Mouse (Mus musculus) hindlimb bud, embryonic 11.5 days (tissue): ENCODE results near the gene Trim63.
"Not testable (repeated sequence)": the region's sequence is repeated elsewhere in the genome, so short reads cannot be mapped to it uniquely, and the experiment has no call there.

ENCODE experiments used
- DNase-seq: peaks from one replicate; pipeline ENCODE4 v3.0.0-alpha.2; 2012; ENCODE audit warnings: low read depth, low spot score; ENCODE audit errors: extremely low spot score

Trim63 gene

DNA sequence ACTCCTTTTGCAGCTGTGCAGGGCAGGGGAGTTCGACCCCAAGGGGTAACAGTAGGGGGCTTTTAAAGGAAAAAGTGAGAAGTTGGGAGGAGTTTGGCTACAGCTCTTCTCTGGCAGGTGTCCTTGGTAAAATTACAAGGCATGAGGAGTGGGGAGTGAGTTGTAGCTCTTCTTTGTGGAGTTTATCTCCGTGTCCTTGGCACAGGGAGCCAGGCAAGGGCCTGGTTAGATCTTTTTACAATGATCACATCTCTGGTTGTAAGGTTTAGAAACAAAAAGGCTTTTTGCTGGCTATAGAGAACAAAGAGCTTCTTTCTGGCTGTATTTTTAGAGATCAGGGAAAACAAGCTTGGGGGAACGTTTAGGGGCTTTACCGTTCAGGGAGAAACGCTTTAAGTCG lies 26.3 kb downstream of the Trim63 start:
- not testable (repeated sequence) for DNase-seq

DNA sequence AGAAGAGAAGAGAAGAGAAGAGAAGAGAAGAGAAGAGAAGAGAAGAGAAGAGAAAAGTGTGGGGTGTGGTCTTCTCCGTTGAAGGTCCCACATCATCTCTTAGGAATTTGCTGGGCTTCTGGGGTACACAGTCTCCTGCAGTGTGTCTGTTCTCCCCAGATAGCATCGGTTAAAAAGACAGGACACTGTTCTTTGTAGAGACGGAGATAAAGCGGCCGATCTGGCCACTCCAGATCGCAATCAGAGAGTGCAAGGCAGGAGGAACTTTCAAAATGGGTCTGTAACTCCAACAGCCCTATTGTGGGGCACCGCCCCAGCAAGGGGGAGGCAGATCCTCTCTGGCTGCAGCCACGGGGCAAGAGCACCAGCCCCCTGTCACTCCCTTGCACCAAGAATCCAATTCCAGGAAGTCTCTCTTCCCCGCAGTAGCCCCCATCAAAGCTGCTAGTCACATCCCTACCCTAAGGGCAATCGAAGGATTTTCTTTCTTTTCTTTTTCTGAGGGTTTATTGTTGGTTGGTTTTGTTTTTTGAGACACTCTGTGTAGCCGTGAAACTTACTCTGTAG lies 27.4 kb downstream of the Trim63 start:
- no peak for DNase-seq

GRCm38 (mm10) chr4:134343071-134344031 lies 28.4 kb downstream of the Trim63 start, which contains the start of gene Slc30a2:
TSS of gene Slc30a2 (plus strand) at chr4:134343181.
- no peak for DNase-seq

DNA sequence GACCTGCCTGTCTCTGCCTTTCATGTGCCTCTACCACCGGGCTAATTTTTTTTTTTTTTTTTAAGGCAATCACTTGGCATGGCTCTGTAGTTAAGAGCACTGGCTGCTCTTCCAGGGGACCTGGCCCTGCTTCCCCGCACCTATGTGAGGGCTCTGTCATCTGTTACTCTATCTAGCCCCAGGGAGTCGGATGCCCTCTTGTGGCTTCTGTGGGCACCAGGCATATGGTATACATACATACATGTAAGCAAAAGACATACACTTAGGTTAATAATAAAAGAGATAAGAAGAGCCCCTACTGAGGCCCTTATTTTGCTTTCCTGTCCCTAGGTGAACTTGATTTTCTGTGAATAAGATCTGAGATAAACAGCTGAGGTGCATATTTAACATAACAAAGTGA lies 29.7 kb downstream of the Trim63 start:
- no peak for DNase-seq

DNA sequence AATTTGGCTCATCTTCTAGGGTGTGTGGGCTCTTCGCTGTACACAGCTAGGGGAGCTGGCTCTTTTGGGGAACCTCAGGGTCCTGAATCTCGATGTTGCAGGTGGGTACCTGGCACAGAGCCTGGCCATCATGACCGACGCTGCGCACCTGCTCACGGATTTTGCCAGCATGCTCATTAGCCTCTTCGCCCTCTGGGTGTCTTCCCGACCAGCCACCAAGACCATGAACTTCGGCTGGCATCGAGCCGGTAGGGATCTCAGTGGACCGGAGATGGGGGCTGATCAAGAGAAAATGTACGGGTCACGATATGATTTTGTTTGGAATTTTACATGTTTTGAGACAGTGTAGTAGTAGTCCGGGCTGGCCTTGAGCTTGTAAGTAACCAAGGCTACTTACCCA lies 30.9 kb downstream of the Trim63 start:
- DNase-seq, result no peak

GRCm38 (mm10) chr4:134348078-134348477 lies 33.2 kb downstream of the Trim63 start:
- DNase-seq, result no peak

- no peak for DNase-seq
Measured at GRCm38 (mm10) chr4:134348545-134348944, 33.6 kb downstream of the Trim63 start.

GRCm38 (mm10) chr4:134349829-134350228 lies 34.9 kb downstream of the Trim63 start:
- no peak for DNase-seq

- no peak for DNase-seq
Measured at GRCm38 (mm10) chr4:134350641-134351040, 35.7 kb downstream of the Trim63 start.

DNA sequence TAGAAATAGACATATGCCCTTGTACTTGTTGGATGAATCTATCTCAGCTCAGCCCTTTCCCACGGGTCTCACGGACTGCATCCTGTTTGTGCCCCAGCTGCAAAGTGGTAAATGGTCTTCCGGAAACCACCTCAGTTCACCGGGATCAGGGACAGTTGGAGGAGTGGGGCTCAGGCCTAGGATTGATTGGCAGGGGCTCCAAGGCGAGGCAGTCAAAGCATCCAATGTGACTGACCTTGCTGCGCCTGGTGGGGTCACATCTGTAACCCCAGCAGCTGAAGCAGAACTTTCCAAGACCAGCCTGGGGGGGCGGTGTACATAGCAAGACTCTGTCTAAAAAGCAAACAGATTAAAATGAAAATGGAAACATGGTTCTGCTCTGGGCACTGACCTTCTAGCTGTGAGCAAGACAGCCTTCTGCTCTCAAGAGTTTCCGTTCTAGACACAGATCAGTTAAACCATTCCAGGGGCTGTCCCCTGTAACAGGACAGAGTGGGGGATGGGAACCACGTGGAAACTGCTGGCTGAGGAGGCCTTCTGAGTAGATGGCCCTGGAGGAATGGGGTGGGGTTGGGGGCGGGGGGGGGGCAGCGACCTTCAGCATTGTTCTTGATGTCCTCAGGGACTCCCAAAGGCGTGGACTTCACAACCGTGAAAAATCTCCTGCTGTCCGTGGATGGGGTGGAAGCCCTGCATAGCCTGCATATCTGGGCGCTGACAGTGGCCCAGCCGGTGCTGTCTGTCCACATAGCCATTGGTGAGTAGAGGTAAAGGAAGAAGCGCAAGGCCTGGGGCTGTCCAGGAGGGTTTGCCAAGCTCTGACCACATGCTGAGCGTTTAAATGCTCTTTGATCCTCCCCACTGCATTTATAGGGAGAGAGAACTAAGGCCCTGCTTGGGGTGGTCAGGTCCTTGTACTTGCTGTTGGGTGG lies 36.7 kb downstream of the Trim63 start:
- DNase-seq, result no peak

DNA sequence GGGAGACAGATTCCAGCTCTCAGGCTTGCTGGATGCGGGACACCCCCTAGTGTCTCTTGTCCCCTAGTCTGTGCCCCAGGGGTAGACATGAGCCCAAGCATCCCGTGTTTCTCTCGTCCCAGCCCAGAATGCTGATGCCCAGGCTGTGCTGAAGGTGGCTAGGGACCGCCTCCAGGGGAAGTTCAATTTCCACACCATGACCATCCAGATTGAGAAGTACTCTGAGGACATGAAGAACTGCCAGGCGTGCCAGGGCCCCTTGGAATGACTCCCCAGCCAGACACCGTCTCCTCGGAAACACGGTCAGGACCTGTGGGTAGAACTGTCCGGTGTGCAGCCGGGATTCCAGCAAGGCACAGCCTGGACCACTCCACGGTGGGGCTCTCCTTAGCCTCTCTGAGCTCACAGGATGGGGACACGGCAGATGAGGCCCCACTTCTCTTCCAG lies 37.4 kb downstream of the Trim63 start:
- no peak for DNase-seq

- DNase-seq, result no peak
Measured at GRCm38 (mm10) chr4:134352929-134353328, 38.0 kb downstream of the Trim63 start.

DNA sequence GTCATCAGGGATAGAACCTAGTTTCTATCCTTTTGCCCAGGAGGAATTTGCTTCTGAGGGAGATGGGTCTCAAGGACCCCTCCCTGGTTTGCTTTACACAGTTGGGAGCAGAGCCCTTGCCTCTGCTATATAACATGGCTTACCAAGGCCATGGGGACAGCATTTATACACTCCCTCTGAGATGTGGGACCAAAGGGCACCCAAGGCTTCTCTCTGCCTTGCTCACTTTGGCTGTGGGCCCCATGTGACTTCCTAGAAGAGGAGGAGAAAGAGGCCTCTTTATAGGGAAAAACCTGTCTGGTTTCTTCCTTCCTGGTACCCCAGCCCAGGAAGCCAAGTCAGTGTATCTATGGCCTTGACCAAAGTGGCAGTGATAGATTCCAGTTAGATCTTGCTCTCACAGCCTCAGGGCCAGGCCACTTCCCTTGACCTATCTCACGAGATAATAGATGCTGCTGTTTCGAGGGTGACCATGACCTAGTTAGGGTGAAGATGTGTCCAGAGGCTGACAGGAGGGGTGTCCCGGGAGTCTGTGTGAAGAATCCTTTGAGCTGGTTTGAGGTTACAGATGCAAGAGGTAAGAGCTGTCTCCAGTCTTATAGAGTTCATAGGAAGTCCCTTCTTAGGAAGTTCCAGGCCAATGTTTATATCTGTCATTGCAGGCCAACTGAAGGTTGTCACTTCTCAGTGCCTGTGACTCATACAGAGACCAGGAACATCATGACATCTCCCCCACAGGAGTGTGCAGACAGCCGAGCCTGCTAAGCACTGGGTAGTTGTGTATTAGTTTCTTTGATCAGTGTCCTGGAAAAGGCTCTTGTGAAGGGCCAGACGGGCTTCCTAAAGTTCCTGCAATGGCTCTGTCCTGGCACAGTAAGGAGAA lies 38.8 kb downstream of the Trim63 start:
- no peak for DNase-seq

- no peak for DNase-seq
Measured at GRCm38 (mm10) chr4:134355841-134356452, 41.0 kb downstream of the Trim63 start.

- DNase-seq, result no peak
Measured at GRCm38 (mm10) chr4:134356591-134357460, 41.9 kb downstream of the Trim63 start.

DNA sequence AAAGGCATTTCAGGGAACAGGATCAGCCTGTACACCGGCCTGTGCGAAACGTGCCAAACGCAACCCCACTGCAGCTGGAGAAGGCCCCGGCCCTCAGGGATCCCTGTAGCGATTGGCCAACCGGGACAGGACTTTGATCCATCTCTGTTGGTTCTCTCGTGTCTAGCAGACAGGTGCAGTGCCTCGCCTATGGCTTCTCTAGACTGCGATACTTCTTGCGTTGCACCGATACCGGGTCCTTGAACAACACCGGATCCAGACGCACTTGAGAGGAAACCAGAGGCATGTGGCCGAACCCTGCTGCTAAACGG lies 42.5 kb downstream of the Trim63 start:
- DNase-seq, result no peak

- DNase-seq, result no peak
Measured at GRCm38 (mm10) chr4:134359649-134360048, 44.7 kb downstream of the Trim63 start.

DNA sequence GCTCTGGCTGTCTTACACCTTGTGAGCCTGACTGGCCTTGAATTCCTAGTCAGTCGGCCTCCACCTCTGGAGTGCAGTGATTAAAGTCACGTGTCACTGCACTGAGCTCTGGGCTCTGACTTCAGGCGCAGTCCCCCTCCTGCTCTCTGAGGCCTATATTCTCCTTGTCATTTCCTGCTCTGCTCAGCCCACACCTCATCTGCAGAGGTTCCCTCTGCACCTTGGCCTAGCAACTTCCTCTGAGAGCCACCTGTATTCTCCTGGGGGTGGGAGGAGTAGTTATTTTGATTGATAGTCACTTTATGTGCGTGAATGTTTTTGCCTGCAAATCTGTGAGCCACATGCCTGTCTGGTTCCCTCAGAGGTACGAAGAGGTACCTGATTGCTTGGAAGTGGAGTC lies 46.3 kb downstream of the Trim63 start:
- no peak for DNase-seq

DNA sequence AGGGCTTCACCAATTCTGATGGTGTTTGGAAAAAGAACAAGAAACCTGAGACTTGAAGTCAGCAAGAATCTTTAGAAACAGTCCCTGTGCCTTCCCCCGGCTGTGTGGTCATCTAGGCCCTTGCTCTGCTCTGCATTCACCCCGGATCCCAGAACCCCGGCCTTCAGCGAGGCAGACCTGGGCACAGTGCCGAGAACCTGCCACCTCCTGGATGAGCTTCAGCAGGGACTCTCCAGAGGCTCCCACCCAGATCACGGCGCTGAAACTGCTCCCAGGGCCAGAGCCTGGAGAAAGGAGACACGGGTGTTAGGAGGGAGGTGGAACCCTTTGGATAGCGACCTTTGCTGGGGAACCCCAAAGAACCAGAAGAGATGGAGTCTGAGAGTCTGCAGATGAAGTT lies 47.2 kb downstream of the Trim63 start:
- no peak for DNase-seq
